Mouse (Mus musculus): Measurements from ENCODE around the gene Tut1.

- peak; percentile 96 for TF ChIP-seq POLR2A (IDR thresholded peaks at IDR 0.05; ENCODE audit: borderline replicate concordance, control insufficient read depth, low read depth, low read length)
- no peak for TF ChIP-seq CTCF (IDR thresholded peaks at IDR 0.05; ENCODE audit: control insufficient read depth, insufficient read depth, low read length)
Observed at GRCm38 (mm10) chr19:8941515-8942217, 12.0 kb upstream of the Tut1 start, which contains the start of gene Mta2.
